Mouse (Mus musculus) brain, embryonic 14.5 days (tissue): ENCODE results near the gene Dhx15. TPM values are rescaled to one million over a fixed set of nuclear protein-coding genes. Genes with fewer than 3 reads are reported as not detected.
A peak's percentile ranks its signal among the peaks of the same experiment; 100 is the strongest.

Experiments
- DNase-seq: peaks from one replicate; pipeline ENCODE4 v3.0.0-alpha.2; 2011; ENCODE audit warnings: low read depth
- CTCF ChIP-seq: fragments of 200-500 bp; IDR thresholded peaks from 2 replicates; pipeline ENCODE4 v1.5.1; 2012; ENCODE audit warnings: inconsistent platforms, mild to moderate bottlenecking, moderate library complexity, borderline replicate concordance; ENCODE audit not compliant: insufficient read depth, insufficient read length; ENCODE audit errors: extremely low read depth
- POLR2A ChIP-seq: fragments of 200-500 bp; IDR thresholded peaks from 2 replicates; pipeline ENCODE4 v1.6.1; 2012; ENCODE audit warnings: mild to moderate bottlenecking, inconsistent platforms, borderline replicate concordance; ENCODE audit not compliant: poor library complexity, insufficient read depth, insufficient read length, severe bottlenecking; ENCODE audit errors: extremely low read depth
- polyA plus RNA-seq: library from polyadenylated mRNA; depleted of rRNA; stranded (reverse); fragments of >200 nt; gene quantifications from 2 replicates; pipeline ENCODE4 v1.2.3, GENCODE M21; 2012; rRNA removed

Gene Dhx15
- polyA plus RNA-seq, 1 experiment, result 168 TPM

DNA sequence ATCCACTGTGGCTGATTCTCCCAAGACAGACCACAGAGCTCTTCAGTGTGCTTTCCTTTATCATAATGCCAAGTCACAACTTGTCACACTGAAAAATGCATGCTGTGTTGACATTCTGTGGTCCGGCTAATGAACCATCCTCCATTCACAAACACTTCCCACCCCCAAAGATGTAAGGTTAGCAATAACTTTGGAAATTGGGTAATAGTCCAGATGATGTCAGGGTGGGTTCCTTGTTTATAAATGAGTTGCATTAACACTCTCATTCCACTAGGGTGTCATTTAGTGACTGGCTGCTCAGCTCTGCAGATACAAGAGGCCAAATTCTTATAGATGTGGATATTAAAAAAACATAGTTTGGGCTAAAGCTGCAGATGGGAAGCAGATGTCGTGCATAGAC is 71.1 kb downstream of the Dhx15 start:
- TF ChIP-seq CTCF, result no peak
- no peak for TF ChIP-seq POLR2A
- DNase-seq, result no peak

DNA sequence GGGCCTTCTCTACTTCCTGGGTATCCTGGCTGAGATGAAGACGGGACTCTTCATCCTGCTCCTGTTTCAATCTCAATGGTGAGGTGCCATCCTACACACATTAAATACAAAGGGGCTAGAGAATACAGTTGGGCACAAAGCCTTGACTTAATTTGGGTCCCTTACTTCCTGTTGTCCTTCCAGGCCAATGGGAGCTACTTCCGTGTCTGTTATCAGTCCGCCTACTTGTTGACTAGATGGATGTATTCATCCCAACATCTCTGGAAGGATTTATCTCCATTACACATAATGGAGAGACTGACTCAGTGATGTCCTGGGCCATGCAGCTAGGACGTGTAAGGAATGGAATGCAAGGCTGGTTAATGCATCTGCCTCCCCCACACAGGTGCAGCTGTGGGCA is 72.5 kb downstream of the Dhx15 start:
- no peak for DNase-seq
- no peak for TF ChIP-seq CTCF
- TF ChIP-seq POLR2A, result no peak

DNA sequence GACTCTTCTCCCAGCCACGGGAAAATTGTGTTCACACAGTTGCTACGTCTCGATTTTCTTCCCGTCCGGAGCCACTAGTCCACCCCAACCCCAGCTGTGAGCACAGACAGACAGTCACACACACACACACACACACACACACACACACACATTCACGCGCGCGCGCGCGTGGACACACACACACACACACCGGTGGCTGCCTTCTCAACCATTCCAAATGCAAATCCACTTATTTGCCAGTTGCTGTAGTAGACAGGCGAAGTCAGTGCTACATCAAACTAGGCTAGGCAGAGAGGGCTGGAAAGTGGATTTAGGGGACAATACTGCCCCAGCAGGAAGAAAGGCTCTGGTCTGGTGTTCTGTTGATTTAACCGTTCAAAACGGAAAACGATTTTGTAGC is 73.9 kb downstream of the Dhx15 start:
- TF ChIP-seq CTCF, result no peak
- no peak for TF ChIP-seq POLR2A
- DNase-seq, result peak; percentile 66

DNA sequence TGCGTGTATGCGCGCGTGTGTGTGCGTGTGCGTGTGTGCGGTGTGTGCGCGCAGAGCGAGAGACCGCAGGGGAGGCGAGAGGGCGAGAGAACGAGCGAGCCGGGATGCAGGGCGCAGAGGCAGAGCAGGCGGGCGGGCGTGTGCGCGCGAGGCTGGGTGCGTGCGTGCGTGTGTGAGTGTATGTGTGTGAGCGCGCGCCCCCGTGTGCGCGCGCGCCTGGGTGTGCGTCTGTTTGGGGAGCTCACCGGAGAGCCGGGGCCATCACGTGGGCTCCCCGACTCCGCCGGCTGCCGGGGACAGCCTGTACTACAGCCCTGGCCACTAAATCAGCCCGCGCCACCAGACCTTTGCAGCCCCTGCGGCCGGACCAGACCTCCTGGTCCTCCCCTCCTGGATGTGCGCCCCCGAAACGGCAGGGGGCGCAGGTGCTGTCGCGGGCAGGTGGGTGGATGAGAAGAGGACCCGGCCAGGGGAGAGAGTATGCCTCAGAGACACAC is 74.4 kb downstream of the Dhx15 start:
- peak; percentile 97 for DNase-seq
- TF ChIP-seq POLR2A (no peak), CTCF (peak; percentile 60)

DNA sequence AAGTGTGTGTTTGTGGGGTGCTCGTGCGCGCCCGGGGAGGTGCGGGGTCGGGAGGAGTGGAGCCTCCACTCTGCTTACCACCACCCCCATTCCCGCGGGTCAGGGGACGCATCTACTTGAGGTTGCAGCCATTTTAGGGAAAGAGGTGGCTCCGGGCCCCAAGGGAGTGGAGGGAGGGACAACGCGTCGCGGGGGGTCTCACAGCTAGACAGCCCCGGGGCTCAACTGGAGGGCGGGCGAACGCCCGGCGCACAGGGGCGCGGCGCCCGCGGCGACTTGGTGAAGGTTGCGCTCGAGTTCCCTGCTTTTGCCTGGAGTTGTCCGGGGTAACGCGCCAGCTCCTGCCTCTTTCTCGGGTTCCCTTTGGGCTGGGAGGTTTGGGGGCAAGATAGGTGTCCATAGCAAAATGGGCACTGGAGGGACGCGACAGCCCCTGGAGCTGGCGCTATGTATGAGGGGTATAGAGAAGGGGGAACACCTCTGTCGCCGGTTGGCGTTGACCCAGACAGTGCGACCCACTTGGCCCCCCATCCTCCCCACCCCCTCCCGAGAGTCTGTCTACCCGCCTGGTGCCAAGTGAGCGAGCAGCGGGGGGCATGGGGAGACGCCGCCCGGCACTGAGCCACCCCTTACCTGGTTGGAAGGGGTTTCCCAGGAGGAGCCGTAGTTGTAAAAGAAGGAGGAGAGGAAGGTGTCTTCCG is 75.4 kb downstream of the Dhx15 start:
- TF ChIP-seq POLR2A (no peak), CTCF (no peak)
- peak; percentile 39 for DNase-seq

DNA sequence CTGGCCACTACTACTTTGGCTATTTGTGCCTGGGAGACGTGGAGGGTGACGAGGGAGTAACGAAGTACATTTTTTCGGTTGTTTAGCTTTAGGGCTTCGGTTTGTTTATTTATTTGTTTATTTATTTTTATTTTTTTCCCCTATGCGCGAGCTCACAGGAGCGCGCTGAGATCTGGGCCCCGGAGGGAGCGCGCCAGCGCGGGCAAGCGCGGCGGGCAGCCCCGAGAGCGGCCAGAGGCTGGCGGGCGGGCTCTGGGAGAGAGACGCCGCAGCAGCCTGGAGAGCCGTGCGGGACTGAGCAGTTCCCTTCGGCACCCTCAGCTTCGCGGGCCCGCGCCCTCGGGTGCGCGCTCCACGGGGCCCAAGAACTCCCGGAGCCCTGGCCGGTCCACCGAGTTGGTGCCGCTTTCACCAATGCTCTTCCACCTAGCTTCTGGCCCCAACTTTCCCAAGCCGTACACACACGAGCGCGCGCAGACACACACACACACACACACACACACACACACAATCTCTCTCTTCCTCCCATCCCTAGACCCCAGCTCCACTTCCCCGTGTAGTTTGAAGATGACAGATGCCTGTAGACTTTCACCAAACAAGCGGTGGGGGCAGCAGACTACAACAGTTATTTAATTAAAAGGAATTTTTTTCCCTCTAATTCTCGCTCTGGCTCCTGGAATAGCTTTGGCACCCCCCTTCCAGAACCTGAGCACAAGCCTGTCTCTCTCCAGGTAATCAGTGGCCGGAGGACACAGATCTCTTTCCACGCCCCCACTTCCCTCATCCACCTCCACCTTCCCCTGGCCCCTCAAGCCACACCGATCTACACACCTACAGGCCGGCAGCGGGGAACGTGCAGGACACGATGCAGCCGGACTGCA is 76.2 kb downstream of the Dhx15 start:
- DNase-seq, result peak; percentile 68
- TF ChIP-seq CTCF (no peak), POLR2A (no peak)

DNA sequence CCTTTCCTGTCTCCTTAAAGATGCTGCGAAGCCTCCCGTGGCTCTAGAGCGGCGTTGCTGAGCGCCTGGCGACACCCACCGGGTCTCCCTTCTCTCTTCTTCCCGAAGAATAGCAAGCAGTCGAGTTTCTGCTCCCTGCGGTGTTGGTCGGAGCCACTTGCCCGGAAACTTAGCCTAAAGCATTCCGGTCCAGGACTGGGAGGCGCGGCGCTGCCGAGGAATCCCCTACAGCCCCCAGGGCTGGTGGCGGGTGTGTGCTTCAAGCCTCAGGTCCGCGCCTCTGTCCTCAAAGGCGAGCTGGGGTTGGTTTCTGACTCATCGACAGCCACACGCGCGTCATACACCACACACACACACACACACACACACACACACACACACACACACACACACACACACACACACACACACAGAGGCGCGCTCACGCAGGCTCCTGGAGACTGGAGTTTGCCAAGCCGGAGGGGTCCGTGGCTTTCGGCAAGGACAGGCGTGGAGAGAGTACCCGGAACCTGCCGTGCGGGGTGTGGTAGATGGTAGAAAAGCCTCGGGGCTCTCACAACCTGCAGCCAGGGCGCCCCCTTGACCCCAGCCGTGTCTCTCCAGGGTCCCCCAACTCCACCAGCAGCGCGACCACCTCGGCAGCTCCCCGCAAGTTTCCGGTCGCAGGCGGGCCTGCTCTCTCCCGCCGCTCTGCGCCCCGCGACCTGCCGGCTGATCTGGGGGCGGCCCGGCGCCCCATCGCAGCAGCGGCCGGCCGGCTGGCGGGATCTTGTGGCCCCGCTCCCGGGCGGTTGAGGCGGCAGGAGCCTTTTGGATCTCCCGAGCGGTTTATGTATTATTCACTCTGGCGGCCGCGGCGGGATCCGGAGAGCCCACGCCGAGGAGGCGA is 77.1 kb downstream of the Dhx15 start:
- no peak for TF ChIP-seq POLR2A
- DNase-seq, result peak; percentile 67

DNA sequence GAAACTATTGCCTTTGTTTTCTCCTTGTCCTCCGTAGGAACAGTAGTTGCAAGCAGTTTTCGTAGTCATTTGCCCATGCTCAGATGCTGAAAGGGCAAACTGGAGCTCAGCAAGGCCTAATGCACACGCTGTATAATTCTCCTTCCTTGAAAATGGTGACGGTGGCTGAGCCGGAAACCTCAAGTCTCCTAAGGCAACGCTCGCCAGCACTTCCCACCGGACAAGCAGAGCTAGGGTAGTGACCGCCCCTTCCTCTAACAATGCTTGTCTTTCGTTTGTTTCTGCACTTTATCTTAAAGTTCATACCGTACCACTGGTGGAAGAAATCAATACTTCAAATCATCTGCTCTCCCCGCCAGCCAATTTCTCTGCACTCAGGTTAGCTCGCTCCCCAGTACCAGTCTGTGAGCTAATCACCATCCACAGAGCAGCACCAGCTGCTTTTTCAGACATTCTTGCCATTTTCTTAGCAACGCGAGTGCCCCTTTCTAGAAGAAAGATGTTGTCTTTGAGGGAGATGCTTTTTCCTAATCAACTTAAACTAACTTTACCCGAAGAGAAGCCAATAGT is 78.0 kb downstream of the Dhx15 start:
- peak; percentile 42 for DNase-seq
- TF ChIP-seq POLR2A (no peak), CTCF (no peak)

DNA sequence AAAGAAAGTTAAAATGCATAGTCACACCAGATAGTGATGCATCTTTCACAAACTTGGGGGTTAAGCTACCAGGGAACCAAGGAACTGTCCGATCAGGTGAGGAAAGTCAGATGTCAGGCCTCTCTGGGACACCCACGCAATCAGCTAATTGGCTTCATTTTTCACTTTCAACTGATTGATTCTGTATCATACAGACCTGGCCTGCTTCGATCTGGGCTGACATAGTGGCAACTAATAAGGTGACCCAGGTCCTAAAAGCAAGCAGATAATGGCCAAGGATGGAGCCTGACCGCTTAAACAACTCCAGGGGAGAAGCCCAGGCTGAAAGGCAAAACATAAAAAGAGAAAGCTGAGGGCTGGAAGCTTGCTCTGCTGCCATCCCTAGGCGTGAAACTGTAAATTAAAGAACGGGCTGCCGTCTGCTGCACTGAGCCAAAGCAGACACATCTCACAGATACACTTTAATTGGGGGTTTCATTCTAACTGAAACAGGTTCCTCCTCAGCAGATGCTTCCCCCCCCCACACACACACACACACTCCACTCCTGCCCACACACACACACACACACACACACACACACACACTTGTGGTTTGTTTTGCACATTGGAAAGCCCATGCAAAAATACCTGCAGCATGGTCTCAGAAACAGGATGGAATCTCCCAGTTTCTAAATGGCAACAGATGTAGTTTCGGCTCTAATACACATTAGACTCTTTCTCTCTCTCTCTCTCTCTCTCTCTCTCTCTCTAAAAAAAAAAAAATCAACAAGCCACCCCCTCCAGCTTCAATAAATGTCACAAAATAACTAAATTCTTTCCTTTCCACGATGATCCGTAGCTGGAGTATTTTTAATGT is 79.3 kb downstream of the Dhx15 start:
- TF ChIP-seq POLR2A (no peak), CTCF (peak; percentile 38; the same call in 1 of the 2 replicates)
- peak; percentile 82 for DNase-seq

Other genes starting within 250 kb of the Dhx15 start
- gene Sod3, start 173.3 kb upstream of the Dhx15 start, polyA plus RNA-seq, result 0.76 and 1.3 TPM in 2 replicates